In the genomic region with DNA sequence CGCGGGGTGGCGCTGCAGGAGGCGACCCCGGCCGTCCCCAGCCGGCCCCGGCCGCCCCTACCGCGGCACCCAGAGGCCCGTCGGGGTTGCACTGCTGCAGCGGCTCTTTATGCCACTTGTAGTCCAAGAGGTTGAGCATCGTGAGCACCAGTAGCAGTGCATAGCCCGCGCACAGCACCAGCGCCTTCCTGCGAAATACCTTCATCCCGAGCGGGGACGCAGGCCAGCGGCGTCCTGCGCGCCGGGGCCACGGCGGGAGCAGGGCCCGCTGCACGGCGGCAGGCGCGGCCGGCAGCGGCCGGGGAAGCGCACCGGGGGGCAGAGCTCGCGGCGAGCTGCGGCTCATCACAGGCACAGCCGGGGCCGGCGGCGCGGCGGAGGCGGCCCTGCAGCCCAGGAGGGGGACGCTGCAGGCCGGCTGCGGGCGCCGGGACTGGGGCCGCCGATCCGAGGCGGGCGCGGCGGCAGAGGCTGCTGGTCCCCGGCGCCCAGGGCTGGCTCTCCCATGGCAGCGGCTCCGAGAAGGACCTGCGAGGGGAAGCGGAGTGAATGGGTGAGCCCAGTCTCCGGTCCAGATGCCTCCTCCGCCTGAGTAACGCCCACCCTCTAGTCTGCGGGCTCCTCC, we compare ENCODE assay signal across 8 mouse cellular contexts. TPM values are rescaled to one million over a fixed set of nuclear protein-coding genes. Genes with fewer than 3 reads are reported as not detected.
A peak's percentile ranks its signal among the peaks of the same experiment; 100 is the strongest.
DNase-seq lines count a peak whose midpoint lies in the region; ATAC-seq and TF ChIP-seq lines count a peak whose summit lies in the region.

No protein-coding gene starts in this region.

- no peak for TF ChIP-seq POLR2A in lung, adult 2 months (IDR thresholded peaks at IDR 0.05; ENCODE audit: borderline replicate concordance, extremely low read depth, low read depth, low read length)
- no peak for TF ChIP-seq POLR2A in limb, embryonic 14.5 days (IDR thresholded peaks at IDR 0.05; ENCODE audit: borderline replicate concordance, extremely low read depth, insufficient read depth, insufficient read length)

- peak; percentile 7 for ATAC-seq in forebrain, embryonic 11.5 days (replicated peaks; ENCODE audit: low FRiP score)
- peak; percentile 25 for ATAC-seq in limb, embryonic 14.5 days (ENCODE audit: low FRiP score, low read depth)

- H3K27ac ChIP-seq in forebrain, embryonic 11.5 days (ENCODE audit: low read depth, low read length): no peak overlapping the region; the same call in 1 of the 2 replicates
- peak overlapping the region; percentile 64 for H3K27ac ChIP-seq in limb, embryonic 14.5 days (replicated peaks; ENCODE audit: low read depth, low read length)

- H3K4me1 ChIP-seq in lung, adult 2 months (ENCODE audit: control insufficient read depth, insufficient read depth, low read length): peaks cover 2% of the 10 kb centered on the region
- peaks cover 12% of the 10 kb centered on the region; the same call in 1 of the 2 replicates for H3K4me1 ChIP-seq in forebrain, embryonic 11.5 days (replicated peaks; ENCODE audit: control insufficient read depth, insufficient read depth, low read length)
- peaks cover 8% of the 10 kb centered on the region; the same call in 1 of the 2 replicates for H3K4me1 ChIP-seq in limb, embryonic 14.5 days (ENCODE audit: control insufficient read depth, insufficient read depth, low read length)

- peak overlapping the region; percentile 97 for H3K4me2 ChIP-seq in forebrain, embryonic 11.5 days (ENCODE audit: low read depth, low read length, severe bottlenecking)
- peak overlapping the region; percentile 94 for H3K4me2 ChIP-seq in limb, embryonic 14.5 days (replicated peaks; ENCODE audit: low read depth, low read length, severe bottlenecking)

- H3K4me3 ChIP-seq in lung, adult 2 months (replicated peaks; ENCODE audit: extremely low read depth, low read depth, low read length): peak overlapping the region; percentile 61
- H3K4me3 ChIP-seq in forebrain, embryonic 11.5 days (ENCODE audit: low read depth, low read length): peak overlapping the region; percentile 78
- peak overlapping the region; percentile 72 for H3K4me3 ChIP-seq in limb, embryonic 14.5 days (replicated peaks; ENCODE audit: low read length)

- 2% methylated on average over 72 of the region's 72 CpGs for WGBS in lung, adult 2 months
- under 1% methylated on average over 64 of the region's 72 CpGs for WGBS in forebrain, embryonic 11.5 days
- WGBS in limb, embryonic 14.5 days: under 1% methylated on average over 62 of the region's 72 CpGs

- H3K9me3 ChIP-seq in forebrain, embryonic 11.5 days (ENCODE audit: control insufficient read depth, low read length): no peaks in the 10 kb centered on the region
- H3K9me3 ChIP-seq in limb, embryonic 14.5 days (ENCODE audit: control insufficient read depth, low read length): no peaks in the 10 kb centered on the region

- peak overlapping the region; percentile 84 for H3K9ac ChIP-seq in forebrain, embryonic 11.5 days (ENCODE audit: low read length)
- H3K9ac ChIP-seq in limb, embryonic 14.5 days (ENCODE audit: low read depth, low read length, severe bottlenecking): peak overlapping the region; percentile 78

- no peaks in the 10 kb centered on the region; the same call in 1 of the 2 replicates for H3K36me3 ChIP-seq in forebrain, embryonic 11.5 days (ENCODE audit: control insufficient read depth, insufficient read depth, low read length)
- peaks cover 9% of the 10 kb centered on the region for H3K36me3 ChIP-seq in limb, embryonic 14.5 days (ENCODE audit: control insufficient read depth, insufficient read depth, low read length)

- peak; percentile 12 for DNase-seq in lung, adult 2 months
- DNase-seq in lung, adult 18-20 months: no peak
- DNase-seq in adrenal gland, postnatal 14 days: peak; percentile 60
- DNase-seq in forebrain, embryonic 11.5 days (ENCODE audit: low spot score): peak; percentile 80
- DNase-seq in heart, postnatal 4 days: peak; percentile 32
- DNase-seq in limb, embryonic 14.5 days (ENCODE audit: low spot score): no peak
- DNase-seq in neural tube, embryonic 10.5 days (ENCODE audit: extremely low spot score, low spot score): peak; percentile 80
- no peak for DNase-seq in natural killer cell, adult 2 months (ENCODE audit: low spot score in 2 of 2)

- H3K27me3 ChIP-seq in forebrain, embryonic 11.5 days (ENCODE audit: control insufficient read depth, insufficient read depth, low read length): peaks cover 2% of the 10 kb centered on the region; the same call in 1 of the 2 replicates
- 0 out of 2 replicates have a peak, but pooled peaks cover 3% of the 10 kb centered on the region for H3K27me3 ChIP-seq in limb, embryonic 14.5 days (ENCODE audit: control insufficient read depth, insufficient read depth, low read length)

- no peak for TF ChIP-seq CTCF in lung, adult 2 months (IDR thresholded peaks at IDR 0.05; ENCODE audit: insufficient read depth, low read length)

RNA-seq across cellular contexts. Expression of gene Chst2, which starts 0.5 kb away (rescaled TPM):
- polyA plus RNA-seq in lung, adult 2 months (2012; rRNA removed): 8.8 and 9.5 TPM in 2 replicates
- total RNA-seq in adrenal gland, postnatal 14 days (2021): 19.0 and 20.6 TPM in 2 replicates
- polyA plus RNA-seq in forebrain, embryonic 11.5 days (2014; fragmentation: Nextera tagmentation; extraction: Ambion mirVana): 15.0 and 17.5 TPM in 2 replicates
- total RNA-seq in heart, postnatal 4 days (2021): 1 to 10 TPM; 3.8 to 4.1 TPM
- polyA plus RNA-seq in limb, embryonic 14.5 days (2012; rRNA removed): 7.5 and 9.7 TPM in 2 replicates
- polyA plus RNA-seq in limb, embryonic 14.5 days (2014; fragmentation: Nextera tagmentation; extraction: Ambion mirVana): 10.6 and 12.9 TPM in 2 replicates

Comparison
In these comparisons a context has a peak if more than half of its experiments do, and no peak if none do; other contexts are left out.
1. DNase-seq: peak in lung, adult 2 months (single experiment), adrenal gland, postnatal 14 days (single experiment), forebrain, embryonic 11.5 days (single experiment), heart, postnatal 4 days (single experiment) and neural tube, embryonic 10.5 days (single experiment); none in lung, adult 18-20 months (0 of 2), limb, embryonic 14.5 days (single experiment) and natural killer cell, adult 2 months (0 of 2).
2. Peak in every context shown above with its lines, with median percentiles within 50 percentile points of each other: H3K4me3 ChIP-seq.